In genomic region chr4:87368413-87369160, GRCm38 (mm10) we compare ENCODE assay signal across 8 mouse cellular contexts.
A peak's percentile ranks its signal among the peaks of the same experiment; 100 is the strongest.
DNase-seq lines count a peak whose midpoint lies in the region; ATAC-seq and TF ChIP-seq lines count a peak whose summit lies in the region.

No protein-coding gene starts in this region.

- no peaks in the 10 kb centered on the region for H3K9me3 ChIP-seq in embryonic facial prominence, embryonic 10.5 days
- H3K9me3 ChIP-seq in heart, embryonic 14.5 days (ENCODE audit: control insufficient read depth, low read length) = no peaks in the 10 kb centered on the region
- H3K9me3 ChIP-seq in liver, embryonic 11.5 days (ENCODE audit: control insufficient read depth, low read length) = no peaks in the 10 kb centered on the region
- H3K9me3 ChIP-seq in midbrain, postnatal 0 days (ENCODE audit: low read length) = no peaks in the 10 kb centered on the region

- peak overlapping the region; percentile 91 for H3K4me2 ChIP-seq in heart, embryonic 14.5 days (ENCODE audit: low read length)
- peak overlapping the region; percentile 70 for H3K4me2 ChIP-seq in liver, embryonic 11.5 days
- peak overlapping the region; percentile 58 for H3K4me2 ChIP-seq in midbrain, postnatal 0 days (ENCODE audit: low read depth, low read length, poor library complexity, severe bottlenecking)

- TF ChIP-seq CTCF in midbrain, postnatal 0 days (IDR thresholded peaks at IDR 0.05) = peak; percentile 83

- peak overlapping the region; percentile 95 for H3K27ac ChIP-seq in embryonic facial prominence, embryonic 10.5 days (replicated peaks)
- H3K27ac ChIP-seq in heart, embryonic 14.5 days (replicated peaks in 1 of 2; ENCODE audit: control insufficient read depth in 1 of 2, insufficient read depth in 1 of 2, low read depth in 2 of 2, low read length in 2 of 2) = peak overlapping the region; percentile 65 to 69; a peak in 3 of 4 replicates
- H3K27ac ChIP-seq in liver, embryonic 11.5 days (ENCODE audit: low read depth, low read length) = no peak overlapping the region
- H3K27ac ChIP-seq in midbrain, postnatal 0 days (ENCODE audit: low read depth, low read length) = peak overlapping the region; percentile 65

- peaks cover 53% of the 10 kb centered on the region for H3K4me1 ChIP-seq in embryonic facial prominence, embryonic 10.5 days
- H3K4me1 ChIP-seq in heart, embryonic 14.5 days (ENCODE audit: control insufficient read depth in 2 of 2, insufficient read depth in 2 of 2, low read length in 2 of 2) = peaks cover 10 to 23% of the 10 kb centered on the region in 2 experiments
- H3K4me1 ChIP-seq in liver, embryonic 11.5 days (replicated peaks; ENCODE audit: control insufficient read depth, insufficient read depth, low read length) = no peaks in the 10 kb centered on the region; the same call in 1 of the 2 replicates
- H3K4me1 ChIP-seq in midbrain, postnatal 0 days (ENCODE audit: insufficient read depth, low read length) = peaks cover 11% of the 10 kb centered on the region

- peaks cover 23% of the 10 kb centered on the region for H3K27me3 ChIP-seq in embryonic facial prominence, embryonic 10.5 days (replicated peaks; ENCODE audit: low read depth, poor library complexity, severe bottlenecking)
- no peaks in the 10 kb centered on the region for H3K27me3 ChIP-seq in heart, embryonic 14.5 days (ENCODE audit: control insufficient read depth, insufficient read depth, low read length)
- peaks cover 7% of the 10 kb centered on the region; the same call in 1 of the 2 replicates for H3K27me3 ChIP-seq in liver, embryonic 11.5 days (replicated peaks; ENCODE audit: control insufficient read depth, insufficient read depth, low read length)
- 0 out of 2 replicates have a peak, but pooled peaks cover 3% of the 10 kb centered on the region for H3K27me3 ChIP-seq in midbrain, postnatal 0 days (ENCODE audit: insufficient read depth, low read length)

- WGBS in embryonic facial prominence, embryonic 10.5 days = 6% methylated on average over 20 of the region's 20 CpGs
- 8% methylated on average over 20 of the region's 20 CpGs for WGBS in heart, embryonic 14.5 days
- 9% methylated on average over 20 of the region's 20 CpGs for WGBS in liver, embryonic 11.5 days
- 1% methylated on average over 20 of the region's 20 CpGs for WGBS in midbrain, postnatal 0 days

- peak overlapping the region; percentile 75 for H3K9ac ChIP-seq in heart, embryonic 14.5 days (ENCODE audit: low read length)
- H3K9ac ChIP-seq in liver, embryonic 11.5 days (ENCODE audit: low read depth, low read length) = peak overlapping the region; percentile 27; the same call in 1 of the 2 replicates
- H3K9ac ChIP-seq in midbrain, postnatal 0 days (replicated peaks; ENCODE audit: low read length, poor library complexity, severe bottlenecking) = peak overlapping the region; percentile 59

- H3K36me3 ChIP-seq in embryonic facial prominence, embryonic 10.5 days (replicated peaks) = no peaks in the 10 kb centered on the region
- no peaks in the 10 kb centered on the region for H3K36me3 ChIP-seq in heart, embryonic 14.5 days (ENCODE audit: control insufficient read depth, insufficient read depth, low read length)
- no peaks in the 10 kb centered on the region for H3K36me3 ChIP-seq in liver, embryonic 11.5 days (ENCODE audit: control insufficient read depth, insufficient read depth, low read length)
- H3K36me3 ChIP-seq in midbrain, postnatal 0 days (ENCODE audit: insufficient read depth, low read length) = no peaks in the 10 kb centered on the region

- ATAC-seq in heart, embryonic 14.5 days (ENCODE audit: insufficient number of reproducible peaks, insufficient read depth, low FRiP score, low read depth) = no peak
- ATAC-seq in liver, embryonic 11.5 days (replicated peaks; ENCODE audit: low FRiP score) = peak; percentile 57
- ATAC-seq in midbrain, postnatal 0 days (ENCODE audit: low FRiP score) = peak; percentile 83

- DNase-seq in CD4-positive helper T cell, adult 2 months (ENCODE audit: low read depth, low spot score) = peak; percentile 21
- DNase-seq in adrenal gland, adult 8-10 months = peak; percentile 18
- DNase-seq in embryonic facial prominence, embryonic 10.5 days (ENCODE audit: low spot score) = peak; percentile 84
- DNase-seq in kidney, postnatal 10 days = peak; percentile 74
- no peak for DNase-seq in liver, embryonic 11.5 days (ENCODE audit: low spot score)
- peak; percentile 74 for DNase-seq in midbrain, postnatal 0 days (ENCODE audit: low spot score)
- DNase-seq in thymus, adult 18-20 months = peak; percentile 37 to 50

- peak overlapping the region; percentile 59 for H3K4me3 ChIP-seq in embryonic facial prominence, embryonic 10.5 days
- peak overlapping the region; percentile 58 to 68 for H3K4me3 ChIP-seq in heart, embryonic 14.5 days (ENCODE audit: control insufficient read depth in 1 of 2, insufficient read depth in 1 of 2, low read depth in 1 of 2, low read length in 2 of 2)
- H3K4me3 ChIP-seq in liver, embryonic 11.5 days (ENCODE audit: low read depth, low read length) = peak overlapping the region; percentile 38
- H3K4me3 ChIP-seq in midbrain, postnatal 0 days (ENCODE audit: low read depth, low read length) = peak overlapping the region; percentile 31
